Mouse (Mus musculus) brain, embryonic 14.5 days (tissue): ENCODE measurements around the gene Got1.

ENCODE experiments used
- CTCF ChIP-seq: fragments of 200-500 bp; IDR thresholded peaks from 2 replicates; pipeline ENCODE4 v1.5.1; 2012; ENCODE audit warnings: inconsistent platforms, mild to moderate bottlenecking, moderate library complexity, borderline replicate concordance; ENCODE audit not compliant: insufficient read depth, insufficient read length; ENCODE audit errors: extremely low read depth
- POLR2A ChIP-seq: fragments of 200-500 bp; IDR thresholded peaks from 2 replicates; pipeline ENCODE4 v1.6.1; 2012; ENCODE audit warnings: mild to moderate bottlenecking, inconsistent platforms, borderline replicate concordance; ENCODE audit not compliant: poor library complexity, insufficient read depth, insufficient read length, severe bottlenecking; ENCODE audit errors: extremely low read depth

GRCm38 (mm10) chr19:43476063-43476462 lies 48.3 kb downstream of the Got1 start:
- TF ChIP-seq CTCF (no peak), POLR2A (no peak)
